Mouse (Mus musculus) heart, embryonic 11.5 days (tissue): Measurements from ENCODE around the gene Arhgef3. TPM values are rescaled to one million over a fixed set of nuclear protein-coding genes. Genes with fewer than 3 reads are reported as not detected.

Experiments used
- ATAC-seq: fragments of 200-750 bp; cut with Nextera tagmentation; replicated peaks from 2 replicates; pipeline ENCODE4 v1.8.0; 2017; ENCODE audit warnings: moderate library complexity; ENCODE audit not compliant: insufficient number of reproducible peaks, low FRiP score, low TSS enrichment
- H3K27ac ChIP-seq: fragments of 300-500 bp; sonication (generic); 2 replicates; pipeline ENCODE4 v1.5.1; 2014; ENCODE audit warnings: mild to moderate bottlenecking, low read depth, low read length
- H3K27me3 ChIP-seq: fragments of 300-500 bp; sonication (generic); 2 replicates; pipeline ENCODE4 v1.6.1; 2014; ENCODE audit warnings: mild to moderate bottlenecking, low read length, mixed read lengths; ENCODE audit not compliant: control insufficient read depth, insufficient read depth
- H3K36me3 ChIP-seq: fragments of 300-500 bp; sonication (generic); 2 replicates; pipeline ENCODE4 v1.6.1; 2014; ENCODE audit warnings: mild to moderate bottlenecking, low read length, moderate library complexity, mixed read lengths; ENCODE audit not compliant: control insufficient read depth, insufficient read depth
- H3K4me1 ChIP-seq: fragments of 300-500 bp; sonication (generic); 2 replicates; pipeline ENCODE4 v1.6.1; 2014; ENCODE audit warnings: low read length; ENCODE audit not compliant: control insufficient read depth, insufficient read depth
- H3K4me2 ChIP-seq: fragments of 300-500 bp; sonication (generic); 2 replicates; pipeline ENCODE4 v1.6.1; 2014; ENCODE audit warnings: mild to moderate bottlenecking, moderate library complexity
- H3K4me3 ChIP-seq: fragments of 300-500 bp; sonication (generic); 2 replicates; pipeline ENCODE4 v1.5.1; 2014; ENCODE audit warnings: low read depth, low read length
- H3K9ac ChIP-seq: fragments of 300-500 bp; sonication (generic); 2 replicates; pipeline ENCODE4 v1.6.1; 2014; ENCODE audit warnings: mild to moderate bottlenecking, low read depth, low read length, moderate library complexity
- H3K9me3 ChIP-seq: fragments of 300-500 bp; sonication (generic); replicated peaks from 2 replicates; pipeline ENCODE4 v1.6.1; 2016; ENCODE audit warnings: low read length; ENCODE audit not compliant: control insufficient read depth
- WGBS: fragments of 180-500 bp; shearing (Covaris S2); extraction: QIAGEN DNeasy Blood & Tissue Kit; methylation state at CpG from one replicate; pipeline ENCODE4 v1.1.7; 2014; ENCODE audit not compliant: insufficient replicate concordance; 5-methylcytosine and 5-hydroxymethylcytosine counted together
- polyA plus RNA-seq: library from polyadenylated mRNA; unstranded; fragments of >200 nt; fragmentation: Nextera tagmentation; extraction: Ambion mirVana; gene quantifications from 2 replicates; pipeline ENCODE4 v1.2.1, GENCODE M21; 2014

Gene Arhgef3
- polyA plus RNA-seq, 1 experiment from 2014 or later, result 10.1 TPM

DNA sequence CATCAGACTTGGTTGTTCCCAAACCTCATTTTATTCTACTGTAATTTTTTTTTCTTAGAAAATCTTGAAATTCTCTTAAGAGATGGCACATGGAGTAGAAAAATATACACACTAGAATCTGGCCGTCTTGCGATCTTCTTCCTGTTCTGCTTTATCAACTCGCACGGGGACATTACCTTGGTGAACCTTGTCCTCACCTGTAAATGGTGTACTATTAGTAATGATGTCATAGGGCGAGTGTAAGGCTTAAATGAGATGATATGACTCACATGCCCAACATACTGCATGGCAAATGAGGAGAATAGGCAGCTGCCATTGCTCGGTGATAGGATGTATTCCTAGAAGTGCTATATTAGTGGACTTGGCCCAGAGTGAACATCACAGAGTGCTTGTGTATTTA lies 49.9 kb downstream of the Arhgef3 start:
- Histone ChIP-seq H3K4me3 (no peak overlapping the region), H3K9ac (no peak overlapping the region), H3K27ac (no peak overlapping the region; the same call in 1 of the 2 replicates), H3K4me2 (no peak overlapping the region), H3K27me3 (peaks cover 14% of the 10 kb centered on the region), H3K9me3 (no peaks in the 10 kb centered on the region), H3K4me1 (peaks cover 20% of the 10 kb centered on the region), H3K36me3 (no peaks in the 10 kb centered on the region)
- no peak for ATAC-seq
- WGBS, result 88% methylated on average over 6 of the region's 6 CpGs

DNA sequence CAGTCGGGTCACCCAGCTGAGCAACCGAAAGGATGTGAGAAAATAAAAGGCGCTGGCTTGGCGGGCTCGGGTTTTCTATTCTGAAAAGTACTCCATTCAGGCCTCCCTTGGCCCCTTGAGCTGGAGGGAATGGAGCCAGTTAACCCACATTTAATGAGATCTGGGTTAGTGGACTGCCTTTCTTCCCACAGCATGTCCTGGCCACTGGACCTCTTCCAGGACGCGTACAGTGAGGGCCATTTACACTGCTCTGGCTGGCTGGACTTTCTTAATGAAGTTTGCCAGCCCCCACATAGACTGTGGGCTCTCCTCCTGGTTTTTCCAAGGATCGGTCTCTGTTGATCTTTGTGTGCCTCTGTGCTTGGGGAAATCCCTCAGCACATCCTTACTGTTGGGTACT lies 52.1 kb downstream of the Arhgef3 start:
- peaks cover 10% of the 10 kb centered on the region; the same call in 1 of the 2 replicates for H3K27me3 ChIP-seq
- H3K9ac ChIP-seq, result no peak overlapping the region
- H3K9me3 ChIP-seq, result no peaks in the 10 kb centered on the region
- WGBS, result 73% methylated on average over 8 of the region's 8 CpGs
- H3K36me3 ChIP-seq, result no peaks in the 10 kb centered on the region
- peaks cover 28% of the 10 kb centered on the region for H3K4me1 ChIP-seq
- no peak overlapping the region for H3K4me2 ChIP-seq
- 0 out of 2 replicates have a peak, but pooled peaks have one; percentile 16 for ATAC-seq
- H3K27ac ChIP-seq, result peak overlapping the region; percentile 50; the same call in 1 of the 2 replicates
- H3K4me3 ChIP-seq, result no peak overlapping the region

GRCm38 (mm10) chr14:27167177-27167576 lies 52.5 kb downstream of the Arhgef3 start:
- Histone ChIP-seq H3K9me3 (no peaks in the 10 kb centered on the region), H3K4me2 (no peak overlapping the region), H3K27me3 (peaks cover 10% of the 10 kb centered on the region; the same call in 1 of the 2 replicates), H3K36me3 (no peaks in the 10 kb centered on the region), H3K9ac (no peak overlapping the region), H3K27ac (no peak overlapping the region), H3K4me1 (peaks cover 30% of the 10 kb centered on the region), H3K4me3 (no peak overlapping the region)
- 20% methylated on average over 4 of the region's 4 CpGs for WGBS
- peak; percentile 71 for ATAC-seq

- Histone ChIP-seq H3K27ac (no peak overlapping the region), H3K27me3 (peaks cover 10% of the 10 kb centered on the region; the same call in 1 of the 2 replicates), H3K9me3 (no peaks in the 10 kb centered on the region), H3K4me1 (peaks cover 30% of the 10 kb centered on the region), H3K4me3 (no peak overlapping the region), H3K36me3 (no peaks in the 10 kb centered on the region), H3K9ac (no peak overlapping the region), H3K4me2 (no peak overlapping the region)
- WGBS, result 39% methylated on average over 5 of the region's 5 CpGs
- no peak for ATAC-seq
Observed at GRCm38 (mm10) chr14:27168387-27168786, 53.7 kb downstream of the Arhgef3 start.

DNA sequence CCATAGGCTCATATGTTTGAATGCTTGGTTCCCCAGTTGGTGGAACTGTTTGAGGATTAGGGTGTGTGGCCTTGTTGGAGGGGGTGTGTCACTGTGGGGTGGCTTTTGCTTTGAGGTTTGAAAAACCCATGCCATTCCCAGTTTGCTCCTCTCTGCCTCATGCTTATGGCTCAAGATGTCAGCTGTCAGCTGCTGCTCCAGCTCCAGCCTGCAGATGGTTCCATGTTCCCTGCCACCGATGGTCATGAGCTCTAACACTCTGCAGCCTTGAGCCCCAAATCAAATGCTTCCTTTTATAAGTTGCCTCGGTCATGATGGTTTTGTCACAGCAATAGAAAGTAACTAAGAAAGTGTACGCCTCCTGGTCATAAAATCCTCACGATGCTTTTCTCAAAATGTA lies 54.6 kb downstream of the Arhgef3 start:
- Histone ChIP-seq H3K9me3 (no peaks in the 10 kb centered on the region), H3K27ac (no peak overlapping the region), H3K4me2 (no peak overlapping the region), H3K4me1 (peaks cover 30% of the 10 kb centered on the region), H3K9ac (no peak overlapping the region), H3K27me3 (peaks cover 8% of the 10 kb centered on the region; the same call in 1 of the 2 replicates), H3K36me3 (no peaks in the 10 kb centered on the region), H3K4me3 (no peak overlapping the region)
- no peak for ATAC-seq
- 87% methylated on average over 4 of the region's 4 CpGs for WGBS

DNA sequence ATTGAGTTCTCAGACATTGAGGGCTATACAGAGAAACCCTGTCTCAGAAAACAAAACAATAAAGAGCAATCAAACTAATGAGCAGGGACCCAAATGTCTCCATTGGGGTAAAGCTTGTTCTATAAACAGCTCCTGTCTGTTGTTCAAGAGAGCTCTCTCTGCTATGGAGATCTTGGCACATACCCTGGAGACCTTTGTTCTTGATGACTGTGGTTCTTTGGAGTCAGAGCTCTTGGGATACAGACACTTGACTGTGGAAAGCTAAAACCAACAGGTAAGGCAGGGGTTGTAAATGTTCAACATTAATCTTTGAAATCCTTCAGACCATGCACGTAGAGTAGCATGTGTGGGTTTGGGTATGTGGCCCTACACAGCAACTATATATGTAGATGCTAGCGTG lies 55.7 kb downstream of the Arhgef3 start:
- WGBS, result 93% methylated on average over 2 of the region's 2 CpGs
- Histone ChIP-seq H3K9me3 (no peaks in the 10 kb centered on the region), H3K4me3 (no peak overlapping the region), H3K4me1 (peaks cover 30% of the 10 kb centered on the region), H3K27ac (no peak overlapping the region), H3K4me2 (no peak overlapping the region), H3K9ac (no peak overlapping the region), H3K27me3 (0 out of 2 replicates have a peak, but pooled peaks cover 5% of the 10 kb centered on the region), H3K36me3 (no peaks in the 10 kb centered on the region)
- no peak for ATAC-seq

DNA sequence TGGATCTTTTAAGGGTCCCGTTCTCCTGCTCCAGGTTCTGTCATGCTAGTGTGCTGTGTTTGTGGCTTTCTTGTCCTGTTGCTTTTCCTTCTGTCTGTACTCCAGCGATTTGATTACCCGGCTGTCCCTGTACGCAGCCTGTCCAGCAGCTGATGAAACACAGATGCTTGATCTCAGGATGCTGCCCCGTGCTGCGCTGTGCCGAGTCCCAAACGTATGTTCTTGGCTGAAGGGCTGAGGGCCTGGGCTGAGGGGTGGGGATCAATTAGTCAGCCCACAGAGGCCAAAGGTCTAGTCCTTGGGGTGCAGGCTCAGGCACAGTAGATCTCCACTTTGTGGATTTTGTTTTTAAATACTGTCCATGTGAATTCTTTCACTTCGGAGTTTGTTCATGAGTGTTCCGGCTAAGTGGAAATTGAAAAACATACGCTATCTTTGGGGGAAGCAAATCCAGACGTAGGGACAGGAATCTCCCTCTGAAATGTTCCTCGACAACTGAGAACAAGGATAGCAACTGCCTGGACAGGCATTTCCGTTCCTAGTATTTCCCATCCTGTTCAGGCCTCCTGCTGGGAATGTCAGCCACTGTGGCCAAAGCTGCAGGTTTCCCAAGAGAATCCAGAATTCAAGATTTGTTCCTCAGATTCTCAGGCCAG lies 56.6 kb downstream of the Arhgef3 start:
- H3K4me3 ChIP-seq, result no peak overlapping the region
- peaks cover 30% of the 10 kb centered on the region for H3K4me1 ChIP-seq
- H3K4me2 ChIP-seq, result 0 out of 2 replicates have a peak overlapping the region, but pooled peaks have one; percentile 1
- 0 out of 2 replicates have a peak, but pooled peaks cover 5% of the 10 kb centered on the region for H3K27me3 ChIP-seq
- H3K27ac ChIP-seq, result peak overlapping the region; percentile 59; the same call in 1 of the 2 replicates
- H3K9ac ChIP-seq, result 0 out of 2 replicates have a peak overlapping the region, but pooled peaks have one; percentile 22
- H3K9me3 ChIP-seq, result no peaks in the 10 kb centered on the region
- 29% methylated on average over 14 of the region's 14 CpGs for WGBS
- ATAC-seq, result no peak
- no peaks in the 10 kb centered on the region for H3K36me3 ChIP-seq

DNA sequence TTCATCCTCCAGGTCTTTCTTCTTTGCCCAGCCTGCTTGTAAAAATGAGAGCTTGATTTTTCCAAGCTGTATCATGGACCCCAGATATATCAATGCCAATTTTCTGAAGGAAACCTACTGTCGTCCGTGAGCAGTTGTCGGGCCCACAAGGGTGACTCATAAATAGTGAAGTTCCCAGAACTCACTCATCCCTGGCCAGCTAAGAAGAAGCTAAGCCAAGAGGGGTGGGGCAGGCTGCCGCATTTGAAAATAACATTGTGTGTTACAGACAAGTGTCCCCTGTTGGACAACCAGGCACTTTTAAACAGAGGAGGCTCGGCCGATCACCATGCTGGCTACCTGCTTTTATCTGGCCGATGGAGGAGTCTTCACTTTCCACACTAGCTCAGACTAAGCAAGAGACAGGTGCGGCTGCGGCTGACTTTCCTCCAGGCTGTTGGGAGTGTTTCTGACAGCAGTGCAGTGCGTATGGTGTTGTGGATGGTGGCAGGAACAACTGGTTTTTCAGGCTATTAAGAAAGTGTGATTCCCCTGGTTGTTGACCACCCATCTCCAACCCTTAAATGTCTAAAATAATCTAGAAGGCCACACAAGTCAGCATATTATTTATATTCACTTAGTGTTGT lies 58.6 kb downstream of the Arhgef3 start:
- no peak for ATAC-seq
- Histone ChIP-seq H3K4me3 (no peak overlapping the region), H3K27ac (no peak overlapping the region), H3K4me1 (peaks cover 15% of the 10 kb centered on the region), H3K9ac (no peak overlapping the region), H3K36me3 (no peaks in the 10 kb centered on the region), H3K27me3 (0 out of 2 replicates have a peak, but pooled peaks cover 5% of the 10 kb centered on the region), H3K4me2 (no peak overlapping the region), H3K9me3 (no peaks in the 10 kb centered on the region)
- 80% methylated on average over 10 of the region's 10 CpGs for WGBS
